Mouse (Mus musculus): ENCODE results near the gene Gga2. TPM values are rescaled to one million over a fixed set of nuclear protein-coding genes. Genes with fewer than 3 reads are reported as not detected.

Gene Gga2
- polyA plus RNA-seq, 1 experiment from 2014 or later: 22.3 TPM

- no peak overlapping the region for H3K4me2 ChIP-seq (replicated peaks; ENCODE audit: low read depth, low read length)
- TF ChIP-seq EP300 (IDR thresholded peaks at IDR 0.05): no peak
- TF ChIP-seq CTCF (IDR thresholded peaks at IDR 0.05): peak; percentile 46
- H3K9ac ChIP-seq (replicated peaks; ENCODE audit: low read depth): no peak overlapping the region
- no peak overlapping the region for H3K4me3 ChIP-seq (ENCODE audit: low read depth, low read length)
- no peaks in the 10 kb centered on the region for H3K9me3 ChIP-seq (ENCODE audit: low read length)
- H3K27ac ChIP-seq (ENCODE audit: low read length): peak overlapping the region; percentile 3; the same call in 1 of the 2 replicates
- peak; percentile 29 for DNase-seq (ENCODE audit: low spot score)
- WGBS: 38% methylated on average over 8 of the region's 8 CpGs
- H3K4me1 ChIP-seq (ENCODE audit: insufficient read depth, low read depth, low read length): peaks cover 4% of the 10 kb centered on the region; the same call in 1 of the 2 replicates
- peak; percentile 55 for ATAC-seq
- peaks cover 3% of the 10 kb centered on the region; the same call in 1 of the 2 replicates for H3K36me3 ChIP-seq (ENCODE audit: insufficient read depth, low read length)
- no peaks in the 10 kb centered on the region for H3K27me3 ChIP-seq (replicated peaks; ENCODE audit: insufficient read depth, low read length)
These were observed 5.9 kb downstream of the Gga2 start for GRCm38 (mm10) chr7:122015105-122015504.

- Histone ChIP-seq H3K27ac (ENCODE audit: low read length) (no peak overlapping the region), H3K27me3 (replicated peaks; ENCODE audit: insufficient read depth, low read length) (no peaks in the 10 kb centered on the region), H3K36me3 (ENCODE audit: insufficient read depth, low read length) (peaks cover 6% of the 10 kb centered on the region; the same call in 1 of the 2 replicates), H3K9ac (replicated peaks; ENCODE audit: low read depth) (no peak overlapping the region), H3K9me3 (ENCODE audit: low read length) (no peaks in the 10 kb centered on the region), H3K4me3 (ENCODE audit: low read depth, low read length) (no peak overlapping the region), H3K4me2 (replicated peaks; ENCODE audit: low read depth, low read length) (no peak overlapping the region), H3K4me1 (ENCODE audit: insufficient read depth, low read depth, low read length) (no peaks in the 10 kb centered on the region; the same call in 1 of the 2 replicates)
- 70% methylated on average over 10 of the region's 10 CpGs for whole genome bisulfite sequencing
- no peak for DNase-seq (ENCODE audit: low spot score)
- no peak for TF ChIP-seq CTCF (IDR thresholded peaks at IDR 0.05)
- TF ChIP-seq EP300 (IDR thresholded peaks at IDR 0.05): no peak
- no peak for ATAC-seq
These were observed 8.1 kb downstream of the Gga2 start for GRCm38 (mm10) chr7:122012949-122013348.

GRCm38 (mm10) chr7:122012370-122012769 is 8.7 kb downstream of the Gga2 start:
- peaks cover 6% of the 10 kb centered on the region; the same call in 1 of the 2 replicates for H3K36me3 ChIP-seq (ENCODE audit: insufficient read depth, low read length)
- WGBS: 96% methylated on average over 4 of the region's 4 CpGs
- H3K27me3 ChIP-seq (replicated peaks; ENCODE audit: insufficient read depth, low read length): no peaks in the 10 kb centered on the region
- no peaks in the 10 kb centered on the region; the same call in 1 of the 2 replicates for H3K4me1 ChIP-seq (ENCODE audit: insufficient read depth, low read depth, low read length)
- ATAC-seq (no peak), DNase-seq (ENCODE audit: low spot score) (no peak)
- no peak for TF ChIP-seq EP300 (IDR thresholded peaks at IDR 0.05)
- no peak for TF ChIP-seq CTCF (IDR thresholded peaks at IDR 0.05)
- no peaks in the 10 kb centered on the region for H3K9me3 ChIP-seq (ENCODE audit: low read length)
- H3K4me2 ChIP-seq (replicated peaks; ENCODE audit: low read depth, low read length): no peak overlapping the region
- H3K9ac ChIP-seq (replicated peaks; ENCODE audit: low read depth): no peak overlapping the region
- no peak overlapping the region for H3K4me3 ChIP-seq (ENCODE audit: low read depth, low read length)
- H3K27ac ChIP-seq (ENCODE audit: low read length): no peak overlapping the region

GRCm38 (mm10) chr7:122000396-122000795 is 20.6 kb downstream of the Gga2 start:
- Histone ChIP-seq H3K36me3 (ENCODE audit: insufficient read depth, low read length) (peaks cover 34% of the 10 kb centered on the region; the same call in 1 of the 2 replicates), H3K9me3 (ENCODE audit: low read length) (no peaks in the 10 kb centered on the region), H3K9ac (replicated peaks; ENCODE audit: low read depth) (no peak overlapping the region), H3K4me2 (replicated peaks; ENCODE audit: low read depth, low read length) (no peak overlapping the region), H3K4me1 (ENCODE audit: insufficient read depth, low read depth, low read length) (no peaks in the 10 kb centered on the region), H3K4me3 (ENCODE audit: low read depth, low read length) (no peak overlapping the region), H3K27me3 (replicated peaks; ENCODE audit: insufficient read depth, low read length) (no peaks in the 10 kb centered on the region), H3K27ac (ENCODE audit: low read length) (no peak overlapping the region)
- no peak for ATAC-seq
- WGBS: 67% methylated on average over 7 of the region's 8 CpGs
- no peak for DNase-seq (ENCODE audit: low spot score)
- no peak for TF ChIP-seq CTCF (IDR thresholded peaks at IDR 0.05)
- TF ChIP-seq EP300 (IDR thresholded peaks at IDR 0.05): no peak

GRCm38 (mm10) chr7:121995961-121996360 is 25.1 kb downstream of the Gga2 start:
- H3K27ac ChIP-seq (ENCODE audit: low read length): no peak overlapping the region
- 86% methylated on average over 5 of the region's 5 CpGs for WGBS
- DNase-seq (ENCODE audit: low spot score): no peak
- H3K4me3 ChIP-seq (ENCODE audit: low read depth, low read length): no peak overlapping the region
- H3K9me3 ChIP-seq (ENCODE audit: low read length): no peaks in the 10 kb centered on the region
- peaks cover 24% of the 10 kb centered on the region; the same call in 1 of the 2 replicates for H3K36me3 ChIP-seq (ENCODE audit: insufficient read depth, low read length)
- no peak for TF ChIP-seq CTCF (IDR thresholded peaks at IDR 0.05)
- TF ChIP-seq EP300 (IDR thresholded peaks at IDR 0.05): no peak
- no peak overlapping the region for H3K9ac ChIP-seq (replicated peaks; ENCODE audit: low read depth)
- H3K4me2 ChIP-seq (replicated peaks; ENCODE audit: low read depth, low read length): no peak overlapping the region
- H3K27me3 ChIP-seq (replicated peaks; ENCODE audit: insufficient read depth, low read length): no peaks in the 10 kb centered on the region
- no peaks in the 10 kb centered on the region for H3K4me1 ChIP-seq (ENCODE audit: insufficient read depth, low read depth, low read length)
- no peak for ATAC-seq

GRCm38 (mm10) chr7:121981307-121981871 is 39.6 kb downstream of the Gga2 start, which contains the start of gene Cog7:
Cog7 (minus strand) TSS chr7:121981711.
- TF ChIP-seq EP300 (IDR thresholded peaks at IDR 0.05) (no peak), CTCF (IDR thresholded peaks at IDR 0.05) (no peak)
- Histone ChIP-seq H3K9ac (replicated peaks; ENCODE audit: low read depth) (peak within 1 kb of the TSS; percentile 68), H3K9me3 (ENCODE audit: low read length) (no peaks in the 10 kb centered on the region), H3K36me3 (ENCODE audit: insufficient read depth, low read length) (0 out of 2 replicates have a peak, but pooled peaks cover 3% of the 10 kb centered on the region), H3K4me2 (replicated peaks; ENCODE audit: low read depth, low read length) (peak within 1 kb of the TSS; percentile 74), H3K4me1 (ENCODE audit: insufficient read depth, low read depth, low read length) (peaks cover 3% of the 10 kb centered on the region; the same call in 1 of the 2 replicates), H3K27me3 (replicated peaks; ENCODE audit: insufficient read depth, low read length) (no peaks in the 10 kb centered on the region), H3K4me3 (ENCODE audit: low read depth, low read length) (peak within 1 kb of the TSS; percentile 75), H3K27ac (ENCODE audit: low read length) (no peak within 1 kb of the TSS)
- WGBS: under 1% methylated on average over 55 of the region's 55 CpGs
- ATAC-seq: peak; percentile 94
- DNase-seq (ENCODE audit: low spot score): peak; percentile 90
